Mouse (Mus musculus) liver, embryonic 13.5 days (tissue): Measurements from ENCODE around the gene Hspa1l. TPM values are rescaled to one million over a fixed set of nuclear protein-coding genes. Genes with fewer than 3 reads are reported as not detected.
"Not testable (repeated sequence)": the region's sequence is repeated elsewhere in the genome, so short reads cannot be mapped to it uniquely, and the experiment has no call there.

Experiments
- ATAC-seq: fragments of 200-750 bp; cut with Nextera tagmentation; 2 replicates; pipeline ENCODE4 v1.8.0; 2017; ENCODE audit warnings: low read depth, mild to moderate bottlenecking, moderate number of reproducible peaks, moderate library complexity
- DNase-seq: peaks from one replicate; pipeline ENCODE4 v3.0.0; 2022
- H3K27ac ChIP-seq: fragments of 300-500 bp; sonication (generic); 2 replicates; pipeline ENCODE4 v1.5.1; 2015; ENCODE audit warnings: moderate library complexity, mild to moderate bottlenecking, inconsistent platforms
- H3K27me3 ChIP-seq: fragments of 300-500 bp; sonication (generic); 2 replicates; pipeline ENCODE4 v1.6.1; 2015; ENCODE audit warnings: mild to moderate bottlenecking, inconsistent platforms
- H3K36me3 ChIP-seq: fragments of 300-500 bp; sonication (generic); 2 replicates; pipeline ENCODE4 v1.6.1; 2015; ENCODE audit warnings: mild to moderate bottlenecking, inconsistent platforms
- H3K4me1 ChIP-seq: fragments of 300-500 bp; sonication (generic); replicated peaks from 2 replicates; pipeline ENCODE4 v1.6.1; 2015; ENCODE audit warnings: inconsistent platforms
- H3K4me2 ChIP-seq: fragments of 300-500 bp; sonication (generic); 2 replicates; pipeline ENCODE4 v1.6.1; 2015; ENCODE audit warnings: inconsistent platforms, mild to moderate bottlenecking, moderate library complexity
- H3K4me3 ChIP-seq: fragments of 300-500 bp; sonication (generic); replicated peaks from 2 replicates; pipeline ENCODE4 v1.5.1; 2015; ENCODE audit warnings: mild to moderate bottlenecking, inconsistent platforms
- H3K9ac ChIP-seq: fragments of 300-500 bp; sonication (generic); 2 replicates; pipeline ENCODE4 v1.6.1; 2015; ENCODE audit warnings: mild to moderate bottlenecking, inconsistent platforms
- H3K9me3 ChIP-seq: fragments of 300-500 bp; sonication (generic); replicated peaks from 2 replicates; pipeline ENCODE4 v1.6.1; 2016; ENCODE audit warnings: inconsistent platforms
- WGBS: fragments of 180-500 bp; shearing (Covaris S2); methylation state at CpG from one replicate; pipeline ENCODE4 v1.1.7; 2015; ENCODE audit not compliant: insufficient replicate concordance; 5-methylcytosine and 5-hydroxymethylcytosine counted together
- polyA plus RNA-seq: library from polyadenylated mRNA; unstranded; fragments of >200 nt; fragmentation: Nextera tagmentation; extraction: Ambion mirVana; gene quantifications from 2 replicates; pipeline ENCODE4 v1.2.1, GENCODE M21; 2015

Hspa1l gene
- polyA plus RNA-seq, 1 experiment from 2014 or later = 0.10 TPM

GRCm38 (mm10) chr17:34941344-34942041, 31.0 kb upstream of the Hspa1l start:
- DNase-seq (no peak), ATAC-seq (peak; percentile 56)
- Histone ChIP-seq H3K27me3 (no peaks in the 10 kb centered on the region), H3K9me3 (no peaks in the 10 kb centered on the region), H3K4me1 (peaks cover 29% of the 10 kb centered on the region), H3K27ac (peak overlapping the region; percentile 74), H3K36me3 (no peaks in the 10 kb centered on the region), H3K4me3 (peak overlapping the region; percentile 45), H3K9ac (peak overlapping the region; percentile 57), H3K4me2 (peak overlapping the region; percentile 70)
- 9% methylated on average over 15 of the region's 15 CpGs for WGBS

GRCm38 (mm10) chr17:34943128-34943815, 29.2 kb upstream of the Hspa1l start:
- Histone ChIP-seq H3K4me1 (peaks cover 29% of the 10 kb centered on the region), H3K27ac (no peak overlapping the region), H3K27me3 (no peaks in the 10 kb centered on the region), H3K4me3 (no peak overlapping the region), H3K4me2 (no peak overlapping the region), H3K36me3 (no peaks in the 10 kb centered on the region), H3K9me3 (no peaks in the 10 kb centered on the region), H3K9ac (no peak overlapping the region)
- WGBS = 82% methylated on average over 4 of the region's 4 CpGs
- ATAC-seq = no peak
- no peak for DNase-seq

GRCm38 (mm10) chr17:34944362-34944761, 28.1 kb upstream of the Hspa1l start:
- Histone ChIP-seq H3K9ac (no peak overlapping the region), H3K4me2 (no peak overlapping the region), H3K36me3 (peaks cover 1% of the 10 kb centered on the region), H3K4me3 (no peak overlapping the region), H3K27me3 (no peaks in the 10 kb centered on the region), H3K27ac (no peak overlapping the region), H3K4me1 (peaks cover 32% of the 10 kb centered on the region), H3K9me3 (no peaks in the 10 kb centered on the region)
- DNase-seq (no peak), ATAC-seq (no peak)

- Histone ChIP-seq H3K4me3 (no peak overlapping the region), H3K9me3 (no peaks in the 10 kb centered on the region), H3K27me3 (no peaks in the 10 kb centered on the region), H3K36me3 (peaks cover 23% of the 10 kb centered on the region), H3K4me2 (no peak overlapping the region), H3K27ac (no peak overlapping the region), H3K9ac (no peak overlapping the region), H3K4me1 (peaks cover 41% of the 10 kb centered on the region)
- no peak for ATAC-seq
- no peak for DNase-seq
- 75% methylated on average over 5 of the region's 5 CpGs for WGBS
These were observed 25.9 kb upstream of the Hspa1l start for GRCm38 (mm10) chr17:34946486-34947140.

- Histone ChIP-seq H3K4me2 (no peak overlapping the region), H3K27ac (no peak overlapping the region), H3K27me3 (no peaks in the 10 kb centered on the region), H3K36me3 (peaks cover 23% of the 10 kb centered on the region), H3K9ac (no peak overlapping the region), H3K9me3 (no peaks in the 10 kb centered on the region), H3K4me1 (peaks cover 38% of the 10 kb centered on the region), H3K4me3 (no peak overlapping the region)
- DNase-seq (no peak), ATAC-seq (no peak)
- 27% methylated on average over 8 of the region's 8 CpGs for WGBS
These were observed 24.9 kb upstream of the Hspa1l start for GRCm38 (mm10) chr17:34947606-34948005.

GRCm38 (mm10) chr17:34948721-34949552, 23.6 kb upstream of the Hspa1l start:
- WGBS = 36% methylated on average over 9 of the region's 9 CpGs
- peak; percentile 19; the same call in 1 of the 2 replicates for ATAC-seq
- peak overlapping the region; percentile 96 for H3K27ac ChIP-seq
- H3K4me1 ChIP-seq = peaks cover 38% of the 10 kb centered on the region
- not testable (repeated sequence) for H3K27me3 ChIP-seq, H3K4me2 ChIP-seq, DNase-seq, H3K4me3 ChIP-seq, H3K9me3 ChIP-seq
- H3K36me3 ChIP-seq = peaks cover 23% of the 10 kb centered on the region
- 0 out of 2 replicates have a peak overlapping the region, but pooled peaks have one; percentile 97 for H3K9ac ChIP-seq

- Histone ChIP-seq H3K36me3 (peaks cover 23% of the 10 kb centered on the region), H3K27ac (peak overlapping the region; percentile 96), H3K27me3 (0 out of 2 replicates have a peak, but pooled peaks cover under 1% of the 10 kb centered on the region), H3K9ac (peak overlapping the region; percentile 97), H3K9me3 (no peaks in the 10 kb centered on the region), H3K4me1 (peaks cover 36% of the 10 kb centered on the region), H3K4me3 (peak overlapping the region; percentile 82), H3K4me2 (peak overlapping the region; percentile 95)
- DNase-seq (peak; percentile 35), ATAC-seq (peak; percentile 56)
- WGBS = 12% methylated on average over 4 of the region's 4 CpGs
These were observed 22.9 kb upstream of the Hspa1l start for GRCm38 (mm10) chr17:34949553-34949969.

GRCm38 (mm10) chr17:34950514-34951455, 21.7 kb upstream of the Hspa1l start:
- H3K4me3 ChIP-seq = peak overlapping the region; percentile 82
- 17% methylated on average over 10 of the region's 10 CpGs for WGBS
- peaks cover 23% of the 10 kb centered on the region for H3K36me3 ChIP-seq
- no peaks in the 10 kb centered on the region for H3K9me3 ChIP-seq
- peak overlapping the region; percentile 95 for H3K4me2 ChIP-seq
- peaks cover 13% of the 10 kb centered on the region for H3K27me3 ChIP-seq
- H3K27ac ChIP-seq = peak overlapping the region; percentile 96
- H3K4me1 ChIP-seq = peaks cover 35% of the 10 kb centered on the region
- no peak for ATAC-seq
- peak overlapping the region; percentile 97 for H3K9ac ChIP-seq
- DNase-seq = no peak

GRCm38 (mm10) chr17:34951636-34952377, 20.7 kb upstream of the Hspa1l start:
- Histone ChIP-seq H3K27ac (peak overlapping the region; percentile 96), H3K9ac (peak overlapping the region; percentile 97), H3K4me1 (peaks cover 35% of the 10 kb centered on the region), H3K36me3 (peaks cover 23% of the 10 kb centered on the region), H3K4me3 (peak overlapping the region; percentile 82), H3K27me3 (peaks cover 21% of the 10 kb centered on the region), H3K9me3 (no peaks in the 10 kb centered on the region), H3K4me2 (peak overlapping the region; percentile 95)
- DNase-seq (no peak), ATAC-seq (peak; percentile 8; the same call in 1 of the 2 replicates)
- under 1% methylated on average over 29 of the region's 29 CpGs for WGBS
